Mouse (Mus musculus) forebrain, embryonic 14.5 days (tissue): ENCODE results near the gene 4930415O20Rik. TPM values are rescaled to one million over a fixed set of nuclear protein-coding genes. Genes with fewer than 3 reads are reported as not detected.
"Not testable (repeated sequence)": the region's sequence is repeated elsewhere in the genome, so short reads cannot be mapped to it uniquely, and the experiment has no call there.

ENCODE experiments used
- ATAC-seq: fragments of 200-750 bp; cut with Nextera tagmentation; 2 replicates; pipeline ENCODE4 v1.8.0; 2017; ENCODE audit warnings: mild to moderate bottlenecking, moderate library complexity
- DNase-seq: peaks from one replicate; pipeline ENCODE4 v3.0.0-alpha.2; 2015; ENCODE audit warnings: low spot score
- H3K27ac ChIP-seq: fragments of 300-500 bp; sonication (generic); 2 replicates; pipeline ENCODE4 v1.5.1; 2014; ENCODE audit warnings: low read depth, mild to moderate bottlenecking, control low read depth, low read length, moderate library complexity
- H3K27me3 ChIP-seq: fragments of 300-500 bp; sonication (generic); replicated peaks from 2 replicates; pipeline ENCODE4 v1.6.1; 2014; ENCODE audit warnings: low read length, control low read depth, mixed read lengths; ENCODE audit not compliant: control insufficient read depth, insufficient read depth
- H3K36me3 ChIP-seq: fragments of 300-500 bp; sonication (generic); 2 replicates; pipeline ENCODE4 v1.6.1; 2014; ENCODE audit warnings: low read length, control low read depth; ENCODE audit not compliant: control insufficient read depth, insufficient read depth
- H3K4me1 ChIP-seq: fragments of 300-500 bp; sonication (generic); 2 replicates; pipeline ENCODE4 v1.6.1; 2014; ENCODE audit warnings: antibody characterized with exemption, low read length, control low read depth; ENCODE audit not compliant: control insufficient read depth, insufficient read depth
- H3K4me2 ChIP-seq: fragments of 300-500 bp; sonication (generic); 2 replicates; pipeline ENCODE4 v1.6.1; 2014; ENCODE audit warnings: mild to moderate bottlenecking, control low read depth, low read length
- H3K4me3 ChIP-seq: fragments of 300-500 bp; sonication (generic); 2 replicates; pipeline ENCODE4 v1.5.1; 2014; ENCODE audit warnings: low read depth, low read length, control low read depth
- H3K9ac ChIP-seq: fragments of 300-500 bp; sonication (generic); 2 replicates; pipeline ENCODE4 v1.6.1; 2014; ENCODE audit warnings: mild to moderate bottlenecking, low read length, control low read depth, moderate library complexity
- H3K9me3 ChIP-seq: fragments of 300-500 bp; sonication (generic); replicated peaks from 2 replicates; pipeline ENCODE4 v1.6.1; 2016; ENCODE audit warnings: low read length, control low read depth, mixed read lengths; ENCODE audit not compliant: control insufficient read depth
- WGBS: fragments of 180-500 bp; shearing (Covaris S2); extraction: QIAGEN DNeasy Blood & Tissue Kit; methylation state at CpG from one replicate; pipeline ENCODE4 v1.1.7; 2014; 5-methylcytosine and 5-hydroxymethylcytosine counted together
- polyA plus RNA-seq: library from polyadenylated mRNA; unstranded; fragments of >200 nt; fragmentation: Nextera tagmentation; extraction: Ambion mirVana; gene quantifications from 2 replicates; pipeline ENCODE4 v1.2.1, GENCODE M21; 2014

The 4930415O20Rik gene
- polyA plus RNA-seq, 1 experiment from 2014 or later, result not detected

GRCm38 (mm10) chr15:98579795-98580464 is 9.1 kb downstream of the 4930415O20Rik start:
- 41% methylated on average over 5 of the region's 5 CpGs for WGBS

GRCm38 (mm10) chr15:98582410-98582809 is 11.6 kb downstream of the 4930415O20Rik start:
- no peaks in the 10 kb centered on the region for H3K4me1 ChIP-seq
- 63% methylated on average over 8 of the region's 8 CpGs for WGBS
- peak; percentile 34; the same call in 1 of the 2 replicates for ATAC-seq
- H3K27me3 ChIP-seq, result no peaks in the 10 kb centered on the region
- H3K4me2 ChIP-seq, result no peak overlapping the region
- no peaks in the 10 kb centered on the region for H3K36me3 ChIP-seq
- H3K9me3 ChIP-seq, result no peaks in the 10 kb centered on the region
- no peak overlapping the region for H3K4me3 ChIP-seq
- peak; percentile 58 for DNase-seq
- H3K27ac ChIP-seq, result no peak overlapping the region; the same call in 1 of the 2 replicates
- H3K9ac ChIP-seq, result no peak overlapping the region

More at GRCm38 (mm10) chr15:98579795-98580464, 9.1 kb downstream of the 4930415O20Rik start:
- no peak overlapping the region for H3K9ac ChIP-seq
- no peaks in the 10 kb centered on the region for H3K4me1 ChIP-seq
- no peaks in the 10 kb centered on the region for H3K9me3 ChIP-seq
- no peak overlapping the region for H3K4me2 ChIP-seq
- peak; percentile 92 for DNase-seq
- H3K27ac ChIP-seq, result no peak overlapping the region
- no peaks in the 10 kb centered on the region for H3K27me3 ChIP-seq
- peak; percentile 86 for ATAC-seq
- no peak overlapping the region for H3K4me3 ChIP-seq
- H3K36me3 ChIP-seq, result no peaks in the 10 kb centered on the region

GRCm38 (mm10) chr15:98582996-98583395 is 12.2 kb downstream of the 4930415O20Rik start:
- Histone ChIP-seq H3K36me3 (no peaks in the 10 kb centered on the region), H3K4me3 (no peak overlapping the region), H3K4me1 (no peaks in the 10 kb centered on the region), H3K9me3 (no peaks in the 10 kb centered on the region), H3K4me2 (no peak overlapping the region), H3K27me3 (no peaks in the 10 kb centered on the region), H3K9ac (no peak overlapping the region), H3K27ac (peak overlapping the region; percentile 66; the same call in 1 of the 2 replicates)
- DNase-seq (no peak), ATAC-seq (no peak)
- WGBS, result 83% methylated on average over 8 of the region's 8 CpGs

- 45% methylated on average over 7 of the region's 7 CpGs for WGBS
These were observed 14.6 kb downstream of the 4930415O20Rik start for GRCm38 (mm10) chr15:98585421-98585820.

GRCm38 (mm10) chr15:98586141-98586540 is 15.3 kb downstream of the 4930415O20Rik start:
- not testable (repeated sequence) for H3K9me3 ChIP-seq, H3K4me2 ChIP-seq, H3K4me1 ChIP-seq, H3K4me3 ChIP-seq, H3K9ac ChIP-seq, H3K27ac ChIP-seq, H3K27me3 ChIP-seq, ATAC-seq, DNase-seq
- H3K36me3 ChIP-seq, result peaks cover 13% of the 10 kb centered on the region
- 77% methylated on average over 9 of the region's 9 CpGs for WGBS

More at GRCm38 (mm10) chr15:98585421-98585820, 14.6 kb downstream of the 4930415O20Rik start:
- H3K4me3 ChIP-seq, result no peak overlapping the region
- DNase-seq (no peak), ATAC-seq (no peak)
- H3K27ac ChIP-seq, result no peak overlapping the region
- H3K27me3 ChIP-seq, result no peaks in the 10 kb centered on the region
- H3K4me2 ChIP-seq, result no peak overlapping the region
- no peaks in the 10 kb centered on the region for H3K4me1 ChIP-seq
- no peak overlapping the region for H3K9ac ChIP-seq
- H3K9me3 ChIP-seq, result no peaks in the 10 kb centered on the region
- H3K36me3 ChIP-seq, result peaks cover 7% of the 10 kb centered on the region

- 90% methylated on average over 11 of the region's 11 CpGs for WGBS
- Histone ChIP-seq H3K27me3 (no peaks in the 10 kb centered on the region), H3K4me2 (no peak overlapping the region), H3K36me3 (peaks cover 29% of the 10 kb centered on the region), H3K27ac (no peak overlapping the region), H3K4me3 (no peak overlapping the region), H3K4me1 (no peaks in the 10 kb centered on the region), H3K9ac (no peak overlapping the region), H3K9me3 (no peaks in the 10 kb centered on the region)
- DNase-seq (no peak), ATAC-seq (no peak)
These were observed 16.9 kb downstream of the 4930415O20Rik start for GRCm38 (mm10) chr15:98587751-98588150.

- Histone ChIP-seq H3K4me2 (no peak overlapping the region), H3K36me3 (peaks cover 49% of the 10 kb centered on the region), H3K9me3 (no peaks in the 10 kb centered on the region), H3K27me3 (no peaks in the 10 kb centered on the region), H3K9ac (no peak overlapping the region), H3K4me3 (no peak overlapping the region), H3K4me1 (no peaks in the 10 kb centered on the region), H3K27ac (no peak overlapping the region)
- DNase-seq, result no peak
- ATAC-seq, result no peak
- 79% methylated on average over 7 of the region's 7 CpGs for WGBS
These were observed 19.0 kb downstream of the 4930415O20Rik start for GRCm38 (mm10) chr15:98589640-98590336.

GRCm38 (mm10) chr15:98591396-98591795 is 20.6 kb downstream of the 4930415O20Rik start:
- Histone ChIP-seq H3K27ac (no peak overlapping the region), H3K4me2 (no peak overlapping the region), H3K4me3 (no peak overlapping the region), H3K27me3 (no peaks in the 10 kb centered on the region), H3K4me1 (no peaks in the 10 kb centered on the region), H3K9me3 (no peaks in the 10 kb centered on the region), H3K36me3 (peaks cover 65% of the 10 kb centered on the region), H3K9ac (no peak overlapping the region)
- ATAC-seq (no peak), DNase-seq (no peak)
- 74% methylated on average over 4 of the region's 4 CpGs for WGBS

GRCm38 (mm10) chr15:98594193-98594592 is 23.4 kb downstream of the 4930415O20Rik start:
- 85% methylated on average over 19 of the region's 19 CpGs for WGBS
- Histone ChIP-seq H3K36me3 (peaks cover 88% of the 10 kb centered on the region), H3K9me3 (no peaks in the 10 kb centered on the region), H3K9ac (no peak overlapping the region), H3K27me3 (no peaks in the 10 kb centered on the region), H3K4me1 (no peaks in the 10 kb centered on the region), H3K4me3 (no peak overlapping the region), H3K4me2 (no peak overlapping the region), H3K27ac (no peak overlapping the region)
- DNase-seq (no peak), ATAC-seq (no peak)
